Comparison of ENCODE assay signal across 11 mouse cellular contexts in the genomic region with DNA sequence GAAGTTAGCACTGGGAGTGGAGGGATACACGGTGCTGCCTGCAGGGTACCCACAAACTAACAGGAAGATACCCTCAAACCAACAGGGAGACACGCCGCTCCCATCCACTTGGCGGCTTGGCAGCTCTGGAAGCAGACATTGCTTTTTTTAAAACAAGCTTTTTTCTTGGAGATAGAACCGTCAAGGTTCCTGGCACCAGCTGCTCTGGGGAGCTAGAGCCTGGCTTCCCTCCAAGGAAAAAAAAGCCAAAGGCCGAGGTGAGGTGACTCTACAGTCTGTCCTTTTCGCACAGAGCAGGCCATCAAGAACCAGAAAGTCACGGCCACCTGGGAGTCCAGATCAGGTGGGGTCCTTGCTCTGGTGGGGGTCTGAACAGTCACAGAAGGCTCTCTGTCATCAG.
DNase-seq lines count a peak whose midpoint lies in the region; ATAC-seq lines count a peak whose summit lies in the region.
"Had no signal": no experiment of that assay in that cellular context is flagged by ENCODE, and none has a peak within 500 bp of the region (broad histone marks: within the 10 kb centered on the region; RNA-seq: fewer than 3 reads in every experiment).

No protein-coding gene starts in this region.

- DNase-seq in heart, embryonic 10.5 days (ENCODE audit: low spot score): no peak
- no peak for DNase-seq in heart, adult 9 months (ENCODE audit: low spot score in 2 of 2)
- peak; percentile 35 for DNase-seq in right cerebral cortex, adult 18-20 months
- DNase-seq in right cerebral cortex, postnatal 25 days: no peak
- no peak for DNase-seq in left cerebral cortex, adult 11 months (ENCODE audit: low spot score)

- no peaks in the 10 kb centered on the region for H3K27me3 ChIP-seq in heart, embryonic 10.5 days (ENCODE audit: insufficient read depth, poor library complexity, severe bottlenecking)
- no peaks in the 10 kb centered on the region for H3K27me3 ChIP-seq in heart, embryonic 14.5 days (ENCODE audit: control insufficient read depth, insufficient read depth, low read length)
- no peaks in the 10 kb centered on the region for H3K27me3 ChIP-seq in stomach, embryonic 16.5 days (ENCODE audit: control insufficient read depth, insufficient read depth, low read length)
- H3K27me3 ChIP-seq: midbrain, embryonic 12.5 days had no signal

- H3K27ac ChIP-seq in heart, embryonic 10.5 days: peak overlapping the region; percentile 7; the same call in 1 of the 2 replicates
- H3K27ac ChIP-seq in heart, embryonic 14.5 days (replicated peaks in 1 of 2; ENCODE audit: control insufficient read depth in 1 of 2, insufficient read depth in 1 of 2, low read depth in 2 of 2, low read length in 2 of 2): peak overlapping the region; percentile 47 to 79
- H3K27ac ChIP-seq in stomach, embryonic 16.5 days (ENCODE audit: low read length): peak overlapping the region; percentile 47; the same call in 1 of the 2 replicates
- H3K27ac ChIP-seq: limb, embryonic 13.5 days; midbrain, embryonic 12.5 days had no signal

- ATAC-seq in heart, embryonic 14.5 days (ENCODE audit: insufficient number of reproducible peaks, insufficient read depth, low FRiP score, low read depth): no peak
- ATAC-seq in stomach, embryonic 16.5 days (ENCODE audit: insufficient read depth, low FRiP score): no peak
- no peak for ATAC-seq in activated CD4-positive, CD25-positive, alpha-beta regulatory T cell, adult 4 months
- ATAC-seq: CD4-positive, CD25-positive, alpha-beta regulatory T cell, adult 4 months had no signal

- H3K4me2 ChIP-seq in heart, embryonic 14.5 days (ENCODE audit: low read length): peak overlapping the region; percentile 6; the same call in 1 of the 2 replicates
- no peak overlapping the region for H3K4me2 ChIP-seq in stomach, embryonic 16.5 days (ENCODE audit: low read depth, low read length)
- H3K4me2 ChIP-seq: limb, embryonic 13.5 days; midbrain, embryonic 12.5 days had no signal

- no peaks in the 10 kb centered on the region for H3K9me3 ChIP-seq in heart, embryonic 10.5 days
- no peaks in the 10 kb centered on the region for H3K9me3 ChIP-seq in heart, embryonic 14.5 days (ENCODE audit: control insufficient read depth, low read length)
- no peaks in the 10 kb centered on the region for H3K9me3 ChIP-seq in stomach, embryonic 16.5 days (replicated peaks; ENCODE audit: control insufficient read depth, low read length)
- H3K9me3 ChIP-seq: limb, embryonic 13.5 days; midbrain, embryonic 12.5 days had no signal

- peak overlapping the region; percentile 62 for H3K9ac ChIP-seq in heart, embryonic 14.5 days (ENCODE audit: low read length)
- H3K9ac ChIP-seq in stomach, embryonic 16.5 days (ENCODE audit: low read length): no peak overlapping the region
- H3K9ac ChIP-seq: limb, embryonic 13.5 days; midbrain, embryonic 12.5 days had no signal

- peaks cover 85% of the 10 kb centered on the region for H3K4me1 ChIP-seq in heart, embryonic 10.5 days
- H3K4me1 ChIP-seq in heart, embryonic 14.5 days (ENCODE audit: control insufficient read depth in 2 of 2, insufficient read depth in 2 of 2, low read length in 2 of 2): peaks cover 40 to 60% of the 10 kb centered on the region in 2 experiments
- peaks cover 12% of the 10 kb centered on the region for H3K4me1 ChIP-seq in stomach, embryonic 16.5 days (ENCODE audit: control insufficient read depth, insufficient read depth, low read length)

- 0 out of 2 replicates have a peak, but pooled peaks cover 4% of the 10 kb centered on the region for H3K36me3 ChIP-seq in heart, embryonic 10.5 days
- H3K36me3 ChIP-seq in heart, embryonic 14.5 days (ENCODE audit: control insufficient read depth, insufficient read depth, low read length): peaks cover 11% of the 10 kb centered on the region; the same call in 1 of the 2 replicates
- no peaks in the 10 kb centered on the region for H3K36me3 ChIP-seq in stomach, embryonic 16.5 days (ENCODE audit: control insufficient read depth, insufficient read depth, low read length)
- H3K36me3 ChIP-seq: limb, embryonic 13.5 days; midbrain, embryonic 12.5 days had no signal

- H3K4me3 ChIP-seq in heart, embryonic 10.5 days: no peak overlapping the region
- no peak overlapping the region for H3K4me3 ChIP-seq in heart, embryonic 14.5 days (ENCODE audit: control insufficient read depth in 1 of 2, insufficient read depth in 1 of 2, low read depth in 1 of 2, low read length in 2 of 2)
- no peak overlapping the region for H3K4me3 ChIP-seq in stomach, embryonic 16.5 days (replicated peaks; ENCODE audit: low read length)
- H3K4me3 ChIP-seq: limb, embryonic 13.5 days; midbrain, embryonic 12.5 days had no signal

- WGBS in heart, embryonic 10.5 days: 60% methylated on average over 8 of the region's 8 CpGs
- 21% methylated on average over 8 of the region's 8 CpGs for WGBS in heart, embryonic 14.5 days
- 37% methylated on average over 8 of the region's 8 CpGs for WGBS in stomach, embryonic 16.5 days

Comparison
In these comparisons a context has a peak if more than half of its experiments do, and no peak if none do; other contexts are left out.
1. H3K27ac ChIP-seq: peak in every context shown above with its lines; median percentile 63 in heart, embryonic 14.5 days; 47 in stomach, embryonic 16.5 days; 7 in heart, embryonic 10.5 days.